8 mouse cellular contexts compared by ENCODE assay signal in genomic region chr17:26972107-26972506, GRCm38 (mm10). TPM values are rescaled to one million over a fixed set of nuclear protein-coding genes. Genes with fewer than 3 reads are reported as not detected.
A peak's percentile ranks its signal among the peaks of the same experiment; 100 is the strongest.
DNase-seq lines count a peak whose midpoint lies in the region; ATAC-seq and TF ChIP-seq lines count a peak whose summit lies in the region.

No protein-coding gene starts in this region.

- H3K27me3 ChIP-seq in kidney, embryonic 16.5 days (ENCODE audit: insufficient read depth, low read length): no peaks in the 10 kb centered on the region
- no peaks in the 10 kb centered on the region for H3K27me3 ChIP-seq in embryonic facial prominence, embryonic 11.5 days (ENCODE audit: control insufficient read depth, insufficient read depth, low read length)
- H3K27me3 ChIP-seq in intestine, embryonic 15.5 days (replicated peaks): no peaks in the 10 kb centered on the region
- H3K27me3 ChIP-seq in midbrain, postnatal 0 days (ENCODE audit: insufficient read depth, low read length): no peaks in the 10 kb centered on the region

- TF ChIP-seq CTCF in midbrain, postnatal 0 days (IDR thresholded peaks at IDR 0.05): no peak

- H3K4me2 ChIP-seq in kidney, embryonic 16.5 days (replicated peaks; ENCODE audit: low read depth, low read length): peak overlapping the region; percentile 80
- H3K4me2 ChIP-seq in embryonic facial prominence, embryonic 11.5 days (ENCODE audit: low read depth, low read length): peak overlapping the region; percentile 80
- H3K4me2 ChIP-seq in intestine, embryonic 15.5 days (replicated peaks): peak overlapping the region; percentile 83
- peak overlapping the region; percentile 85 for H3K4me2 ChIP-seq in midbrain, postnatal 0 days (ENCODE audit: low read depth, low read length, poor library complexity, severe bottlenecking)

- H3K4me3 ChIP-seq in kidney, embryonic 16.5 days (ENCODE audit: low read length): peak overlapping the region; percentile 97
- H3K4me3 ChIP-seq in embryonic facial prominence, embryonic 11.5 days (ENCODE audit: low read depth, low read length): peak overlapping the region; percentile 83
- H3K4me3 ChIP-seq in intestine, embryonic 15.5 days (replicated peaks): peak overlapping the region; percentile 89
- peak overlapping the region; percentile 58 for H3K4me3 ChIP-seq in midbrain, postnatal 0 days (ENCODE audit: low read depth, low read length)

- peaks cover 27% of the 10 kb centered on the region for H3K36me3 ChIP-seq in kidney, embryonic 16.5 days (ENCODE audit: insufficient read depth, low read length)
- peaks cover 7% of the 10 kb centered on the region for H3K36me3 ChIP-seq in embryonic facial prominence, embryonic 11.5 days (replicated peaks; ENCODE audit: control insufficient read depth, insufficient read depth, low read depth, low read length)
- peaks cover 11% of the 10 kb centered on the region; the same call in 1 of the 2 replicates for H3K36me3 ChIP-seq in intestine, embryonic 15.5 days
- peaks cover 25% of the 10 kb centered on the region for H3K36me3 ChIP-seq in midbrain, postnatal 0 days (ENCODE audit: insufficient read depth, low read length)

- peaks cover 28% of the 10 kb centered on the region for H3K4me1 ChIP-seq in kidney, embryonic 16.5 days (ENCODE audit: insufficient read depth, low read length)
- H3K4me1 ChIP-seq in embryonic facial prominence, embryonic 11.5 days (ENCODE audit: control insufficient read depth, insufficient read depth, low read length): peaks cover 10% of the 10 kb centered on the region; the same call in 1 of the 2 replicates
- H3K4me1 ChIP-seq in intestine, embryonic 15.5 days (replicated peaks): peaks cover 33% of the 10 kb centered on the region
- peaks cover 8% of the 10 kb centered on the region for H3K4me1 ChIP-seq in midbrain, postnatal 0 days (ENCODE audit: insufficient read depth, low read length)

- no peak for ATAC-seq in kidney, embryonic 16.5 days (ENCODE audit: low FRiP score, low TSS enrichment)
- no peak for ATAC-seq in embryonic facial prominence, embryonic 11.5 days (replicated peaks; ENCODE audit: insufficient number of reproducible peaks, low FRiP score, low TSS enrichment, low read depth)
- no peak for ATAC-seq in intestine, embryonic 15.5 days
- ATAC-seq in midbrain, postnatal 0 days (ENCODE audit: low FRiP score): no peak

- DNase-seq in kidney, adult 8-10 months: no peak
- DNase-seq in embryonic facial prominence, embryonic 11.5 days (ENCODE audit: low spot score): no peak
- no peak for DNase-seq in midbrain, postnatal 0 days (ENCODE audit: low spot score)
- DNase-seq in T-cell, adult 2 months (ENCODE audit: low spot score): no peak
- no peak for DNase-seq in cerebellum, postnatal 4 days (ENCODE audit: low spot score in 2 of 2)
- no peak for DNase-seq in layer of hippocampus, adult 8-10 months (ENCODE audit: low spot score in 2 of 2)

- peak overlapping the region; percentile 95 for H3K9ac ChIP-seq in kidney, embryonic 16.5 days (replicated peaks; ENCODE audit: low read length)
- H3K9ac ChIP-seq in embryonic facial prominence, embryonic 11.5 days (replicated peaks; ENCODE audit: low read length): peak overlapping the region; percentile 81
- peak overlapping the region; percentile 87 for H3K9ac ChIP-seq in intestine, embryonic 15.5 days
- peak overlapping the region; percentile 60 for H3K9ac ChIP-seq in midbrain, postnatal 0 days (replicated peaks; ENCODE audit: low read length, poor library complexity, severe bottlenecking)

- no peaks in the 10 kb centered on the region for H3K9me3 ChIP-seq in kidney, embryonic 16.5 days (ENCODE audit: low read length)
- no peaks in the 10 kb centered on the region for H3K9me3 ChIP-seq in embryonic facial prominence, embryonic 11.5 days (replicated peaks; ENCODE audit: control insufficient read depth, low read length)
- H3K9me3 ChIP-seq in intestine, embryonic 15.5 days: no peaks in the 10 kb centered on the region
- H3K9me3 ChIP-seq in midbrain, postnatal 0 days (ENCODE audit: low read length): no peaks in the 10 kb centered on the region

- peak overlapping the region; percentile 91 for H3K27ac ChIP-seq in kidney, embryonic 16.5 days (ENCODE audit: low read length)
- H3K27ac ChIP-seq in embryonic facial prominence, embryonic 11.5 days (replicated peaks; ENCODE audit: low read depth, low read length): no peak overlapping the region; the same call in 1 of the 2 replicates
- peak overlapping the region; percentile 91 for H3K27ac ChIP-seq in intestine, embryonic 15.5 days
- no peak overlapping the region for H3K27ac ChIP-seq in midbrain, postnatal 0 days (ENCODE audit: low read depth, low read length)

- WGBS in kidney, embryonic 16.5 days: 1% methylated on average over 3 of the region's 3 CpGs
- 5% methylated on average over 3 of the region's 3 CpGs for WGBS in embryonic facial prominence, embryonic 11.5 days
- WGBS in intestine, embryonic 15.5 days: 3% methylated on average over 3 of the region's 3 CpGs
- 16% methylated on average over 3 of the region's 3 CpGs for WGBS in midbrain, postnatal 0 days

RNA-seq across cellular contexts. Expression of gene Zbtb9, which starts 0.9 kb away (rescaled TPM):
- 19.9 and 20.1 TPM in 2 replicates for polyA plus RNA-seq in kidney, embryonic 16.5 days (2015; fragmentation: Nextera tagmentation; extraction: Ambion mirVana)
- 10.1 and 11.9 TPM in 2 replicates for polyA plus RNA-seq in embryonic facial prominence, embryonic 11.5 days (2014; fragmentation: Nextera tagmentation; extraction: Ambion mirVana)
- polyA plus RNA-seq in intestine, embryonic 15.5 days (2015; fragmentation: Nextera tagmentation; extraction: Ambion mirVana): 14.0 and 14.2 TPM in 2 replicates
- 16.1 and 19.4 TPM in 2 replicates for total RNA-seq in midbrain, postnatal 0 days (2014; rRNA removed)
- polyA plus RNA-seq in midbrain, postnatal 0 days (2015; fragmentation: Nextera tagmentation; extraction: Ambion mirVana): 6.6 and 6.7 TPM in 2 replicates
- 10 to 100 TPM; 12.2 to 14.7 (median 13.7) TPM for total RNA-seq in layer of hippocampus, adult 8-10 months (2022)

RNA-seq across cellular contexts. Expression of gene Syngap1, which starts 31.1 kb away (rescaled TPM):
- 1.1 and 2.2 TPM in 2 replicates for polyA plus RNA-seq in kidney, embryonic 16.5 days (2015; fragmentation: Nextera tagmentation; extraction: Ambion mirVana)
- polyA plus RNA-seq in embryonic facial prominence, embryonic 11.5 days (2014; fragmentation: Nextera tagmentation; extraction: Ambion mirVana): 2.3 and 2.8 TPM in 2 replicates
- 1.2 and 1.6 TPM in 2 replicates for polyA plus RNA-seq in intestine, embryonic 15.5 days (2015; fragmentation: Nextera tagmentation; extraction: Ambion mirVana)
- 77.0 and 90.3 TPM in 2 replicates for total RNA-seq in midbrain, postnatal 0 days (2014; rRNA removed)
- 3.6 and 6.1 TPM in 2 replicates for polyA plus RNA-seq in midbrain, postnatal 0 days (2015; fragmentation: Nextera tagmentation; extraction: Ambion mirVana)
- total RNA-seq in layer of hippocampus, adult 8-10 months (2022): 100 to 1,000 TPM; 353 to 466 (median 403) TPM

RNA-seq across cellular contexts. Expression of gene Cuta, which starts 32.7 kb away (rescaled TPM):
- 187 and 203 TPM in 2 replicates for polyA plus RNA-seq in kidney, embryonic 16.5 days (2015; fragmentation: Nextera tagmentation; extraction: Ambion mirVana)
- polyA plus RNA-seq in embryonic facial prominence, embryonic 11.5 days (2014; fragmentation: Nextera tagmentation; extraction: Ambion mirVana): 153 and 163 TPM in 2 replicates
- 246 and 261 TPM in 2 replicates for polyA plus RNA-seq in intestine, embryonic 15.5 days (2015; fragmentation: Nextera tagmentation; extraction: Ambion mirVana)
- total RNA-seq in midbrain, postnatal 0 days (2014; rRNA removed): 49.6 and 55.6 TPM in 2 replicates
- 136 and 143 TPM in 2 replicates for polyA plus RNA-seq in midbrain, postnatal 0 days (2015; fragmentation: Nextera tagmentation; extraction: Ambion mirVana)
- 10 to 100 TPM; 90.0 to 96.1 (median 92.0) TPM for total RNA-seq in layer of hippocampus, adult 8-10 months (2022)

RNA-seq across cellular contexts. Expression of gene Phf1, which starts 39.3 kb away (rescaled TPM):
- polyA plus RNA-seq in kidney, embryonic 16.5 days (2015; fragmentation: Nextera tagmentation; extraction: Ambion mirVana): 9.3 and 9.4 TPM in 2 replicates
- 3.7 TPM in 2 replicates for polyA plus RNA-seq in embryonic facial prominence, embryonic 11.5 days (2014; fragmentation: Nextera tagmentation; extraction: Ambion mirVana)
- 6.6 and 6.9 TPM in 2 replicates for polyA plus RNA-seq in intestine, embryonic 15.5 days (2015; fragmentation: Nextera tagmentation; extraction: Ambion mirVana)
- 48.7 and 53.5 TPM in 2 replicates for total RNA-seq in midbrain, postnatal 0 days (2014; rRNA removed)
- 32.8 and 35.8 TPM in 2 replicates for polyA plus RNA-seq in midbrain, postnatal 0 days (2015; fragmentation: Nextera tagmentation; extraction: Ambion mirVana)
- 10 to 100 TPM; 37.0 to 40.3 (median 37.5) TPM for total RNA-seq in layer of hippocampus, adult 8-10 months (2022)

RNA-seq across cellular contexts. Expression of gene Kifc5b, which starts 55.2 kb away (rescaled TPM):
- polyA plus RNA-seq in kidney, embryonic 16.5 days (2015; fragmentation: Nextera tagmentation; extraction: Ambion mirVana): 8.2 and 10.8 TPM in 2 replicates
- polyA plus RNA-seq in embryonic facial prominence, embryonic 11.5 days (2014; fragmentation: Nextera tagmentation; extraction: Ambion mirVana): 3.9 and 5.6 TPM in 2 replicates
- 5.1 and 6.5 TPM in 2 replicates for polyA plus RNA-seq in intestine, embryonic 15.5 days (2015; fragmentation: Nextera tagmentation; extraction: Ambion mirVana)
- 1.9 and 4.7 TPM in 2 replicates for total RNA-seq in midbrain, postnatal 0 days (2014; rRNA removed)
- 1.6 and 1.9 TPM in 2 replicates for polyA plus RNA-seq in midbrain, postnatal 0 days (2015; fragmentation: Nextera tagmentation; extraction: Ambion mirVana)
- total RNA-seq in layer of hippocampus, adult 8-10 months (2022): 1 to 10 TPM; 2.5 to 7.4 (median 4.2) TPM

Comparison
In these comparisons a context has a peak if more than half of its experiments do, and no peak if none do; other contexts are left out.
1. H3K27ac ChIP-seq: peak in kidney, embryonic 16.5 days (single experiment) and intestine, embryonic 15.5 days (single experiment); none in embryonic facial prominence, embryonic 11.5 days (single experiment) and midbrain, postnatal 0 days (single experiment).
2. Peak in every context shown above with its lines, with median percentiles within 50 percentile points of each other: H3K4me2 ChIP-seq, H3K4me3 ChIP-seq and H3K9ac ChIP-seq.